Mouse (Mus musculus) testis, postnatal 10 days (tissue): ENCODE data around the gene Lhpp.

ENCODE experiments used
- DNase-seq: peaks from one replicate; pipeline ENCODE4 v3.0.0; 2021; ENCODE audit warnings: low spot score

Gene Lhpp

GRCm38 (mm10) chr7:132599071-132599975, 11.1 kb upstream of the Lhpp start, which contains the start of gene Nkx1-2:
TSS of gene Nkx1-2 (minus strand) at chr7:132599637.
- peak; percentile 65 for DNase-seq

GRCm38 (mm10) chr7:132600026-132600425, 10.4 kb upstream of the Lhpp start:
- no peak for DNase-seq

GRCm38 (mm10) chr7:132600926-132601325, 9.5 kb upstream of the Lhpp start:
- DNase-seq = no peak

GRCm38 (mm10) chr7:132604720-132605119, 5.7 kb upstream of the Lhpp start:
- no peak for DNase-seq

GRCm38 (mm10) chr7:132605689-132606088, 4.7 kb upstream of the Lhpp start:
- no peak for DNase-seq

GRCm38 (mm10) chr7:132608316-132609020, 2.0 kb upstream of the Lhpp start:
- no peak for DNase-seq

- DNase-seq = no peak
Observed at GRCm38 (mm10) chr7:132611530-132611929, 1.1 kb downstream of the Lhpp start.

GRCm38 (mm10) chr7:132615346-132615745, 4.9 kb downstream of the Lhpp start:
- no peak for DNase-seq

- DNase-seq = no peak
Observed at GRCm38 (mm10) chr7:132616391-132616790, 6.0 kb downstream of the Lhpp start.

- DNase-seq = no peak
Observed at GRCm38 (mm10) chr7:132617021-132617564, 6.7 kb downstream of the Lhpp start.

- DNase-seq = no peak
Observed at GRCm38 (mm10) chr7:132619549-132619948, 9.1 kb downstream of the Lhpp start.

- DNase-seq = no peak
Observed at GRCm38 (mm10) chr7:132619975-132620918, 9.8 kb downstream of the Lhpp start.

- no peak for DNase-seq
Observed at GRCm38 (mm10) chr7:132624161-132624560, 13.7 kb downstream of the Lhpp start.

GRCm38 (mm10) chr7:132626174-132626573, 15.7 kb downstream of the Lhpp start:
- no peak for DNase-seq

GRCm38 (mm10) chr7:132627448-132627847, 17.0 kb downstream of the Lhpp start:
- DNase-seq = no peak

- DNase-seq = no peak
Observed at GRCm38 (mm10) chr7:132631313-132631712, 20.9 kb downstream of the Lhpp start.

- DNase-seq = no peak
Observed at GRCm38 (mm10) chr7:132637292-132637691, 26.9 kb downstream of the Lhpp start.

GRCm38 (mm10) chr7:132638446-132639087, 28.1 kb downstream of the Lhpp start:
- DNase-seq = peak; percentile 56

GRCm38 (mm10) chr7:132640946-132641345, 30.5 kb downstream of the Lhpp start:
- peak; percentile 69 for DNase-seq

- no peak for DNase-seq
Observed at GRCm38 (mm10) chr7:132641606-132642005, 31.2 kb downstream of the Lhpp start.
